Mouse (Mus musculus): ENCODE data around the gene Kirrel2.

The Kirrel2 gene

DNA sequence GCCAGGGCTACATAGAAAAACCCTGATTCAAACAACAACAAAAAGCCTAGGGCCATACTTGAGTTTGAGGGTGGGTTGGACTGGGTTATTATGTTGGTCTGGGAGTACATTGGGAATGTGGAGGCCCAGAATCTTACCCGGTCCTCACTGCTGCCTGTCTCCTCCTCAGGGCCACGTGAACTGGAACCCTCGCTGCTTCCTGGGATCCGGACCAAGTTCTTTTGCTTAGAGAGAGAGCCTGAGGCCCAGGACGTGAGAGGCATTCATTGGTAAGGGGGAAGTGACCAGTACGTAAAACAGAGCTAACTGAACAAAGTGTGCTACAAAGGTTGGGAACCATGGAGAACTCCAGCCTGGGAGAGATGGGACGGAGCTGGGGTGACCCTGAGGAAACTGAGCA, 7.2 kb downstream of the Kirrel2 start:
- no peak for DNase-seq (ENCODE audit: low spot score in 2 of 2)

DNA sequence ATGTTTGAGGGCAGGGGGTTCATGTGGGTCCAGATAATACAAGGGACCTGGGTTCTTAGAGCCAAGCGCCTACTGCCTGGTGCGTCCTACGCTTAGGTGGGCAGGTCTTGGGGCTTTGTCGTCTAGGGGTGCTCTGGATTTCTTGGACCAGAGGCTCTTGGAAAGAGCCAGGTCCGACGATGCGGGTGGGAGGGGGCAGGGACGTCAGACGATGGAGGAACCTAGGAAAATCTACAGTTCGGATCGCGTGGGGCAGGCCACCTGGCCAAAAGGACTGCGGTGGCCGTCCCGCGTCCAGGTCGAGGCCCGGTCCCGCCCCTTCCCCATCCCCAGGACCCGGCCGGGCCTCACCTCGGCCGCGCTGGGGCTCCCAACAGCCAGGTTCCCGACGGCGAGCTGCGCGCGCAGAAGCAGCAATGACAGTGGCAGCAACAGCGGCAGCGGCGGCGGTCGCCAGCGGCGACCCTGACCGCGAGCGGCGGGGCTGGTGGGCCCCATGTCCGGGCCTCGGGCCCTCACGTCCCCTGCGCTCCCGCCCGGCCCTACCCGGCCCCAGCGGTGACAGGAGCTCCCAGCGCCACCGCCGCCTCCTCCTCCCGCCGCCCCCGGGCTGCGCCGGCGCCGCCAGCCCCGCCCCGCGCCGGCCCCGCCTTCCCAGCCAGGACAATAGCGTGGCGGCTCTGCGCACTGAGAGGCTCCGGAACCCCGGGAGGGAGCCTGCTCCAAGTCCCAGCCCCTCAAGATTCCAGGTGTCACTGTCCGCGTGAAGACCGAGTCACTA, 12.3 kb downstream of the Kirrel2 start, which contains the start of gene Aplp1:
Aplp1 (minus strand) TSS at position 565 of the 781 bp plus-strand sequence.
- peak; percentile 78 to 83 for DNase-seq (ENCODE audit: low spot score in 2 of 2)

DNA sequence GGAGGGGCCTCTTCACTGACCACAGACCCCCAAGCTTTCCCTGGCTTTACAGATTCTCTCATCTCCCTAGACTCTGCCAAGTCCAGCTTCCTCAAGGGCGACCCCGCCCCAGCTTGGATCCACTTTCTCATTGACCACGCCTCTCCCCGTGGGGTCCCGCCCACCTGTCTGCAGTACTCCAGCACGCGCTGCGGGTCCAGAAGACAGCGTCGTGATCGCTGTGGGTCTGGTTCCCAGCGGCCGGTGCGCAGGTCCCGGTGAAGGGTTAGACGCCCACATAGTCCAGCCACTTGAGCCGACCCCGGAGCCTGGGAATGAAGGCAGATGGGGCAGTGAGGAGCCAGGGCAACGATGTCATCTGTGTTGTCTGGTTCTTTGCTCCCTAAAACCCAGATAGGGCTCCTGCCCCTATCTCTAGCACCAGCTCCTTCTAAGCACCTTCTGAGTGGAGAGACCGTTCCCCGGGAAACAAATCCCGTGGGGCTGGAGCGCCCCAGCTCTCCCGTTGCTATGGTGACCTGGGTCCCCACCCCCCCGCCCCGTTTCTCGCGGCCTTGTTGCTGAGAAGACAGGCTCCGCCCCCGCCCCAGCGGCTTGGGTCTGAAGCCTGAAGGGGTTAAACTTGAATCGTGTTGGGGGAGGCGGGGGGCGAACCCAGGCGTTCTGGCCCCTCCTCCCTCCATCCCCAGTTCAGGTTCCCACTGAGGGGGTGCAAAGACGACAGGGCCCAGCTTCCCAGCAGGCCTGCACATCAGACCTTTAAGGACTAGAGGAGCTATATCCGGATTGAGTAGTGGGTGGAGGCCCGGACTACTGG, 13.1 kb downstream of the Kirrel2 start:
- DNase-seq (ENCODE audit: low spot score in 2 of 2): peak; percentile 61 to 71

DNA sequence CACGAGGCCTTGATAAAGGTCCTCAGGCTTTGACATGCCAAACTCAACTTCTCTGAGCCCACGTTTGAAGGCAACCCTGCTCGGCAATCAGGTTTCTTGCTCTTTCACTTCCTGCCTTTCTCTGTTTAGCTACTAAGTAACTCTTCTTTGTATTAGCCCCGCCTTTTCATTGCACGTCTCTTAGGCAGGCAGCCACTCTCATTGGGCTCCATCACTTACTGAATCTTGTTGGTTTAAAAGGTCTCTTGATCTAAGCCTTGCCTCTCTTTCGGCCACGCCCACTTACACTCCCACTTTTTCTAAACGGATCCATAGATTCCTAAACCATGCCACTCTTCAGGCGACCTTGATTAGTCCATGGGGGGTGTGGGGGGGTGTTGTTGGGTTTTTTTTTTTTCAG, 13.8 kb downstream of the Kirrel2 start:
- no peak for DNase-seq (ENCODE audit: low spot score in 2 of 2)

DNA sequence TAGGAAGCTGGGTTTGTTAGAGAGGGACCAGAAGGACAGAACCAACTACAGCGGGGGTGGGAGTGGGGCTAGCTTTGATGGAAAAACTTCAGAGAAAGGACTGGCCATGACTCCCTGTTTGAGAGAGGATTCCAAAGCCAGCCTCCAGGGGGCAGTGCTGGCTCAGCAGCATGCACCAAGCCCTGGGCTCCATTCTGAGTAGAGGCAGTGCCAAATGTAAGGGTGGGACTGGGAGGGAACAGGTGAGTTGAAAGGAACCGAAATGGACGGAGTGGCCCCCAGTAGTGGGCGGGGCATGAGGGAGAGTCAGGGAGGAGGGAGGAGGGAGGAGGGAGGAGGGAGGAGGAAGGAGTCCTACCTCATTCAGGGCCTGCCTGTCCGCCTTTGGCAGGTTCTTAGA, 16.8 kb downstream of the Kirrel2 start:
- peak; percentile 50 to 58 for DNase-seq (ENCODE audit: low spot score in 2 of 2)

DNA sequence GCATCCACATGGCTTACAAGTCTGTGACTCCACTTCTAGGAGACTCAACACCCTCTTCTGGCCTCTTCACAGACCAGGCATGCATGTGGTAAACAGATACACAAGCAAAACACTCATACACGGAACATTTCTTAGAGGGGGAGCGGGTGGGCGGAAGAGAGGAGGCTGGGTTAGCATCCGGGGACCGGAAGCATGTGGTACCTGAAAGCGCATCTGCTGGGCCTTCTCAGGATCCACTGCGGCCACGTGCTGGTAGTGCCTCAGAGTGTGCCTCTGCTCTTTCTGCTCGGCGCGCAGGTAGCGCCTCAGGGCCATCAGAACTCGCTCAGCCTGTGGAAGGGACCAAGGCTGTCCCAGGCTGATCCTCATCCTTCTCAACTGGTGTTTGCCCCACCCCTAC, 17.8 kb downstream of the Kirrel2 start:
- no peak for DNase-seq (ENCODE audit: low spot score in 2 of 2)

DNA sequence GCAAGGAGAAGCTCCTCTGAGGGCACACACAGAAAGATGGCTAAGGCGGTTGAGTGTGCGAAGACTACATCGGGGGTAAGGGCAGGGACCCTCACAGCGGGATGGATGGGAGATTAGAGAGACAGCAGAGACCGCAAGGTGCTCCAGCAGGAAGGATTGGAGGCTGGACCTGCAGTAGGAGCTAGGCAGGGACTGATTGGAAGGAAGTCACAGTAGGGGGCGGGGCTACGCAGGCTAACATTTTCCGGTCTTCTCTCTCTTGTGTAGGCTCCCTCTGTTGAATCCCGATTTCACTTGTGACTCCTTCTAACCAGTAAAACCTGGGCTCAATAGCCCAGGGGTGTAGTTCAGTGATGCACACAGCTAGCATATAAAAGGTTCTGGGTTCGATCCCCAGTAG, 20.6 kb downstream of the Kirrel2 start:
- DNase-seq (ENCODE audit: low spot score in 2 of 2): no peak

DNA sequence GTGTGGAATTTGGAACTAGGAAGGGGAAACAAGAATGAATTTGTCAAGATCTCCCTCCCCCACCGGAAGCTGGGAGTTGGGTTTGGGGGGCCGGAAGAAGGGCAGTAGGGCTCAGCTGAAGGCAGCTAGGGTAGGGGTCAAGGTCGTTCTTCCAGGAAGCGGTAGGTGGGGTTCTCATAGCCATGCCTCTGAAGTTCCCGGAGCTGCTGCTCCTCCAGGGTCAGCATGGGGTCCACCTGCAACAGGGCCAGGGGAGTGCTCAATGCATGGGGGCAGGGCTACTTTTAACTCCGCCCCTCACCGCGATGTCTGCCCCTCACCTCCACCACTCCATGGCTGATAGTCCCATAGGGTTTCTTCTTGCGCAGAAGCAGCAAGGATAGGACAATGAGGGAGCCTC, 22.3 kb downstream of the Kirrel2 start:
- no peak for DNase-seq (ENCODE audit: low spot score in 2 of 2)

DNA sequence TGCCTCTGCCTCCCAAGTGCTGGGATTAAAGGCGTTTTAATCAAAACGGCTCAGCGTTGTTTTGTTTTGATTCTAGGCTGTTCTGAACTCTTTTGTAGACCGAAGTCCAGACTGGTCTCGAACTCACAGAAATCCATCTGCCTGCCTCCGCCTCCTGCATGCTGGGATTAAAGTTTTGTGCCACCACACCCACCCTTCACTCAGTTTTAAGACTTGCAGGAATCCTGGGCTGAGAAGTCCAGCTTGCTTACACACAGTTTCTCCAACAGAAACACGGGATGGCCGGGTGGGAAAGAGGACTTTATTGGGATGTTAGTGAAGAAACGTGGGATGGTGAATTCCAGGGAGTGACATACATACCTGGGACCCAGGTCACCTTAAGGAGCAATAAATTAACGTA, 22.8 kb downstream of the Kirrel2 start:
- no peak for DNase-seq (ENCODE audit: low spot score in 2 of 2)

DNA sequence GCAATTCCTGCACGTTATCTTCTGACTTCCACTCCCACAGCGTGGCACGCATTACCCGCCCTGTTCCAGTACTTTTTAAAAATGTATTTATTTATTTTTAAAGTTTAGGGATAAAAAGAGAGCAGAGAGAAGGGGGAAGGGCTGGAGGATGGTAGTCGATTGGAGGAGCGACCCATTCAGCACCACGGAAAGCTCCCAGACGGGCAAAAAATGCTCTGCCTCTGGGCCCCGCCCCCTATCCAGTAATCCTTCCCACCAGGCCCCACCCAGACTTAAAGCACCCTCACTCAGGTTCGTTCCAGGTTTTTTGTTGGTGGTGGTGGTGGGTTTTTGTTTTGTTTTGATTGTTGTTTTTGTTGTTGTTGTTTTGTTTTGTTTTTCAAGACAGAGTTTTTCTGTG, 23.3 kb downstream of the Kirrel2 start:
- no peak for DNase-seq (ENCODE audit: low spot score in 2 of 2)

DNA sequence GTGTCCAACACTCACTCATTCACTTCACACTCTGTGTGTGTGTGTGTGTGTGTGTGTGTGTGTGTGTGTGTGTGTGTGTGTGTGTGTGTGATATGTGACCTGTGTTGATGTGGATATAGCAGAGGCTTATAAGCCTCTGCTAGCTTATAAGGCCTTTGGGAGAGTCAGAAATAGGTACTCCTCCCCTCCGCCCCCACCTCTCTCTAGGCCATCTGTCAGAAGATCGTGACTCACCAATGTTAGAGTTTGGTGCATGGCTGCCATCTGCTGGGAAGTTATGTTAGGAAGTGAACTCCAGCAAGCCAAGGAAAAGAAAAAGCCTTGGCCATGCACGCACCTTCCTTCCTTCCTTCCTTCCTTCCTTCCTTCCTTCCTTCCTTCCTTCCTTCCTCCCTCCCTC, 25.7 kb downstream of the Kirrel2 start:
- DNase-seq (ENCODE audit: low spot score in 2 of 2): peak; percentile 81 to 92

DNA sequence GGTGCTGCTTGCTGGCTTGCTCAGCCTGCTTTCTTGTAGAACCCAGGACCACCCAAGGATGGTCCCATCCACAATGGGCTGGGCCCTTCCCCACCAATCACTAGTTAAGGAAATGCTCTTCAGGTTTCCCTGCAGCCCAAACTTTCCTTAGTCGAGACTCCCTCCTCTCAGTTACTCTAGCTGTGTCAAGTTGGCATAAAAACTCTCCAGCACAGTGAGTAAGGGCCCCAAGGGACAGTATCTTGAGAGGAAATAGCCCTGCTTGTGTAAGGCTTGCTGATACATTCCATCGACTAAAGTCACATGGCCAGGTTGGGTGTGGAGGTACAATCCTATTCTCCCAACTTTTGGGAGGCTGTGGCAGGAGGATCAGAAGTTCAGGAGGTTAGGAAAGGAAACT, 27.3 kb downstream of the Kirrel2 start:
- DNase-seq (ENCODE audit: low spot score in 2 of 2): no peak

DNA sequence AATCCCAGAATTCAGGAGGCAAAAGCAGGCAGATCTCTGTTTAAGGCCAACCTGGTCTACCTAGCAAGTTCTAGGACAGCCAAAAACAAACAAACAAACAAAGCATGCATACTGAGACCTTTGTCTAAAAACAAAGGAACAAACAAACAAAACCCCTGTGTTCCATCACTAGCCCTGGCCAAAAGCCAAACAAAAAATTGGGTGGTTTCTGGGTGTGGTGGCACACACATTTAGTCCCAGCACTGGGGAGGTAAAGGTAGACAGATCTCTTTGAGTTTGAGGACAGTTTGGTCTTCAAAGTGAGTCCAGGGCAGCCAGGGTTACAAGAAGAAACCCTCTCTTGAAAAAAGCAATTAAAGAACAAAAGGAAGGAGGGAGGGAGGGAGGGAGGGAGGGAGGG, 28.2 kb downstream of the Kirrel2 start:
- DNase-seq (ENCODE audit: low spot score in 2 of 2): no peak

DNA sequence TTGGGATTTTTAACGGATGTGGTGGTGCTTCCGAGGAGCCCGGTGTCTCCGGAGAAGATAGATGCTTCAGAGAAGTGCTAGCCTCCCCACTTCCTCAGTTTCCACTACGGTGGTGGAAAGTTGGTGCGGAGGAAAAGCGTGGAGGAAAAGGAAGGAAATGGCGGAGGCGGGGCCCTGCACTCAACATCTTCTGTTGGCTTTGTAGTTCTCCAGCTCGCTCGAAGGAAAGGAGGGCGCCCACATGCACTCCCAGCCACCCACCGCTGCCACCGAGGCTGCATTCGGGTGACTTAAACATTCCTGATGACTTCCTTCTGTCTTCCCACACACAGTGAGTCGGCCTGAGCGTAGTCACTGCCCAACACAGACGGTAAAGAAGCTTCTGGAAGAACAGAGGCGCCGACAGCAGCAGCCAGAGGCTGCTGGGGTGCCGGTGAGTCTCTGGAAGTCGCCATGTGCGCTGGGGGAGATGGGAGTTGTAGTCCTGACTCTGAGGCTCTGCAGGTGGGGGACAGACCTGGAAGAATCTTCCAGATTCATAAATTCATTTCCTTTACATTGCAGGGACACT, 34.3 kb downstream of the Kirrel2 start:
- DNase-seq (ENCODE audit: low spot score in 2 of 2): peak; percentile 59 to 74

DNA sequence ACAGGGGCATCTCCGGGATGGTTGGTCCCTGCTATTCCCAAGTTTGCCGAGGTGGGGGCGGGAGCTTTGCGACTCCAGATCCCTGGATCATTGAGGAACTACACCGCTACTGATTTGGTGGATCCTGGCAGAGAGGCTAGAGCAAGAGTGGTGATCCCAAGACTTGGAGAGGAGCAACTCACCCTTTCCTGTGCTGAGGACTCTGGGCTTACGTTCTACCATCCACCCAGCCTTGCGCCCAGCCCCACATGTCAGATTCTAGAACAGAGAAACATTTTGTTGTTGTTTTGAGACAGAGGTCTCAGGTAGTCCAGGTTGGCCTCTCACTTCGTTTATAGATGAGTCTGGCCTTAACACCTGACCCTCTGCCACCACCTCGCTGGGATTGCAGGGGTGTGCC, 34.9 kb downstream of the Kirrel2 start:
- no peak for DNase-seq (ENCODE audit: low spot score in 2 of 2)

DNA sequence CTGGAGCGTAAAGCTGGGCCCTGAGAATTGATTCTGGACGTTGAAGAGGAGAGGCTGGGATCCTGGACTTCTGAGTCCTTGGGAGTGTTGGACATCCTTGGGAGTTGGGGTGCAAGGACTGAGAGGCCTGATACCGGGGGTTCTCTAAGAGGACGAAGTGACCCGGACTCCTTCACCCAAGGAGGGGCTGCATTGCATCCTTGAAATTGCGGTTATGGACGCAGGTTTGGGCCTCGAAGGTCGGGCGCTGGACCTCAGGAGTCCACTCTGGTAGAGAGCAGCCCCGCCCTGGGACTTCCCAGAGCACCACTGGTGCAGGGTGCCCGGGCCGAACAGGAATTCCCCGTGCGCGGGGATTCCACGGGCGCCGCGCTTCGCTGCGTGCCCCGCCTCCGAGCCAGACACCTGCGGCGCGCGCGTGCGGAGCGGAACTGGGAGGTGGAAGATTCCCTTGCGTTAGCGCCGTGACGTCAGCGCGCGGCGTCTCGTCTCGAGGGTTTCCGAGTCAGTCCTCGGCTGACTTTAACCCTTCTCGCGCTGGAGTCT, 35.5 kb downstream of the Kirrel2 start:
- peak; percentile 93 to 96 for DNase-seq (ENCODE audit: low spot score in 2 of 2)

DNA sequence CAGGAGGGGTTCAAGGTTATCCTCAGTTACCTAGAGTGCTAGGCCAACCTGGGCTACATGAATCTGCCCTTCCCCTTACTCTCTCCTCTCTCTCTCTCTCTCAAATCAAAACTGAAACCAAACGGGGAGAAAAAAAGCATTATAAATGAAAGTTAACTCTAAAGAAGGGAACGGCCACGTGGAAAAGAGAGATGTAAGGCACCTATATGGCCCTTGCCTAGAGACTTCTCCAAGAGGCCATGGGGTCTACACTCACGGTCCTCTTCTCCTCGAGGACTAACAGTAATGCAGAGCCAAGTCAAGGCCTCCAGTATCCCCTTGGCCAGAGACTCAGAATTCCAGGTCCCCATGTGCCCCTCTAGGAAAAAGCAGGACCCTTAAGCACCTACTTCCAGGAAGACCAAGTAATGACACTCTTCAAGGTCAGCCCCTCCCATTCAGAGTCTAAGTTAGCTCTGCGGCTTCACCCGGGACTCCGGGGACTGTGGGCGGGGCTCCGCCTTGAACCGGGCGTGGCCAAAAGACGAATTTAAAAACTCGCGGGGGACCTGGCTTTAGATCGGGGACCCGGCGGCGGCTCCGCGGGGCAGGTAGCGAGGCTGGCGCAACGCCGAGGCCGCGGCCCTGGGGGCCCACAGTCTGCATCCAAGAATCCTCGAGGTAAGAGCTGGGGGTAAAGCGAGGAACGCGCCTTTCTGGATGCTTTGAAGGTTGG, 36.2 kb downstream of the Kirrel2 start, which contains the start of gene Nfkbid:
Nfkbid (plus strand) TSS at position 558 of the 715 bp plus-strand sequence.
- DNase-seq (ENCODE audit: low spot score in 2 of 2): peak; percentile 48 to 52

DNA sequence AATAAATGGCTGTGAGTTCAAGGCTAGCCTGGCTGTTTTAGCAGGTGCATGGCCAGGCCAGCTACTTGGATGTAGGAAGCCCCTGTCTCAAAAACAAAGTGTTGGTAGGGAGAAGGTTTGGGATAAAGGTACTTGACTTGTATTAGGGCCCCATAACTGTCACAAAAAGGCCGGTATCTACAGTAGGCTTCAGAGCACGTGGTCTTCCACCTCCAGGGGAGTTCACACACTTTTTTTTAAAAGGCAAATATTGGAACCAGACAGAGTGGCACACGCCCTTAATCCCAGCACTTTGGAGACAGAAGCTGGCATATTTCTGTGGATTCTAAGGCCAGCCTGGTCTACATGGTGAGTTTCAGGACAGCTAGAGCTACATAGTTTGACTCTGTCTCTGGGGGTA, 36.8 kb downstream of the Kirrel2 start:
- no peak for DNase-seq (ENCODE audit: low spot score in 2 of 2)

DNA sequence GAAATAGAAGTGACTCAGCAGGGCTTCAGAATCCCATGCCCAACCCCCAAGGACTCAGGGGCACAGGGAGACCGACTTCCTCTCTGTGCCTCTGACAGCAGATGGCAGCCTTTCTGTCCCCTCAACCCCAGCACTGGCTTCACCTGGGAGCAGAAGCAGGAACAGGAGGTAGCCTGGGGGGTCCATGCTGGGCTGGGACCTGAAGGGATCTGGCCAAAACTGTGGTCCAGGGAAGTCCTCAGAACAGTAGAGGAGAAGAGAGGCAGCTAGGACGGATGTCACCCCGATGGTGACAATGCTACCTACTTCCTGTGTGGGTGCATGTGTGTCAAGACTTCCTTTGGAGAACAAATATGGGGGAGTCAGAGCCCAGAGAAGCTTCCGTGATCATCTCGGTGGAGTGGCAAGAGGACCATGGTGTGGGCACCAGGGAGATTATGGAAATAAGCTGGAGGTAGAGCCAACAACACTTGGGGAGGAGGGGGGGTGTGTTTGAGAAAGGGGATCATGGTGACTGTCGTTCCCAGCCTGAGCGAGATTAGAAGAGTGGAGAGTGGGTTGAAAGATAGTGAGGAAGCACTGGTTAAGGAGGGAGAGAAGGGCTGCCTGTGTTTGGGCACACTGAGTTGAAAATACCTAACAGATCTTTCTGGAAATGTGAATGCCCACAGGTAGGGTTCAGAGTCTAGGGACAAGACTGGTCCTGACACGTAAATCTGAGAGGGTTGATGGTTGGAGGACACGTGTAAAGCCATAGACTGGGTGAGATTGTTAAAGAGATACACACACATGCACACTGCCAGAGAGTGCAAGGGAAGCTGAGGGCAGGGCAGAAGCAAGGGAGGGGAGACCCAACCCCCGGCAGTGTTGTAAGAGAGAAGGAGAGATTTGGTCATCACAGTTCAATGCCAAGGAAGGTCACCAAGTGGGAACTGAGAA, 37.7 kb downstream of the Kirrel2 start, which contains the start of gene Hcst:
Hcst (minus strand) TSS at position 294 of the 939 bp plus-strand sequence.
- no peak for DNase-seq (ENCODE audit: low spot score in 2 of 2)

DNA sequence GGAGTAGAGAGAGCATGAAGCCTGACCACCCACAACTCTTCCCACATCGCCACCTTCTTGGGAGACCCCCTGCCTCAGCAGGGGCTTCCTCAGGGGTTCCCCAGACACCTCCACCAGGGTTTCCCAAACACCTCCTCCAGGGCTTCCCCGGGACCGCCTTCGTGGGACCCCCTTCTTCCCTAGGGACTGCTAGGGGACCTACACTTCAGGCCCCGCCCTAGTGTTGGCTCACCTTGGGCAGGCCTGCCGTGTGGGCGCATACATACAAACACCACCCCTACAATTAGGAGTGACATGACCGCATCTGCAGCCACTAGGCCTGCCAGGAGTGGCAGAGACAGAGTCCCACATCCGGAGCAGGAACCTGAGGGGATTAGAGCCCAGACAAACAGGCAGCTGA, 39.6 kb downstream of the Kirrel2 start:
- DNase-seq (ENCODE audit: low spot score in 2 of 2): no peak

Data from frontal cortex, postnatal 36 days (tissue).